Mouse (Mus musculus): ENCODE measurements at regions not wholly inside any gene's neighbourhood (a gene's known extent, or its start where the extent isn't known, plus 50 kb on each side); places are given as distances from the start of the nearest gene placed in this dataset.
A peak's percentile ranks its signal among the peaks of the same experiment; 100 is the strongest.
"Not testable (repeated sequence)": the region's sequence is repeated elsewhere in the genome, so short reads cannot be mapped to it uniquely, and the experiment has no call there.

- Histone ChIP-seq H3K9me3 (replicated peaks) (no peaks in the 10 kb centered on the region), H3K4me3 (no peak overlapping the region), H3K27me3 (ENCODE audit: low read depth, poor library complexity, severe bottlenecking) (no peaks in the 10 kb centered on the region), H3K27ac (replicated peaks) (peak overlapping the region; percentile 42; the same call in 1 of the 2 replicates), H3K4me1 (peaks cover 10% of the 10 kb centered on the region), H3K36me3 (no peaks in the 10 kb centered on the region)
- WGBS = 61% methylated on average over 5 of the region's 5 CpGs
- DNase-seq (ENCODE audit: low spot score) = no peak
These were observed 673.0 kb upstream of the Nr2f1 start for GRCm38 (mm10) chr13:78872582-78872981.

DNA sequence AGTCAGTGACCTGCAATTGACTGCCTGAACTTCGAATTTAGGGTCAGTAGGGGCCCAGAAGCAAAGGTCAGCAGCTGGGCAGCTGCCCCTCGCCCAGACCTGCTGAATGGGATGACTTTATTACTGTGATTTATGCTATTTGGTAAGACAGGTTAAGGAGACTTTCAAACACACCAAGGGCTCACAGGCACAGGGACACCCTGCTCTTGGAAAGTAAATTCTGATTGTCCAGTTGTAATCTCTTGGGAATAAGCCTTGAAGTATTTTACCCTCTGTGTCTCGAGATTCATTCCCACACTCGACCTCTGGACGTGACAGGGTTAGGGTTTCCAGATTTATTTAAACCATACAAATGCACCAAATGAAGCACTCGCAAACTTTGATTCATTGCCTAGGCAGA is 672.4 kb upstream of the Nr2f1 start:
- H3K4me1 ChIP-seq = peaks cover 10% of the 10 kb centered on the region

DNA sequence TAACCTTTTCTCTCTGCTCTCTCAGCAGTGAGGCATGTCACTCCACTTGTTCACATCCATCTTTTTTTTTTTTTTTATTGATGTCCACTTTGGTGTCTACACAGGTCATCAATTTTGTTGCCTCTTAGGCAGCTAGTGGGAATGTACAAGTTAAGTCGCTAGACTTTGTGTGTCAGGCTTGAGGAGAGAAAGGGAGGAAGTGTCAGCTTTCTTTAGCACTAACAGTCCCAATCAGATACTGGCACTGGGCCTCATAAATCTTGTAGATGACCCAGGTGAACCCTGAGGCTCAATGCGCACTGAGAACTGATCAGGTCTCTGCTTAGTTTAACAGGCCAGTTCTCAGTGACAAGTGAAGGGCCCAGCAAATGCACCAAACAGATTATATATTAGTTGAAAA is 671.7 kb upstream of the Nr2f1 start:
- H3K4me1 ChIP-seq = peaks cover 10% of the 10 kb centered on the region
- no peak for DNase-seq (ENCODE audit: low spot score)
- no peaks in the 10 kb centered on the region for H3K27me3 ChIP-seq (ENCODE audit: low read depth, poor library complexity, severe bottlenecking)
- no peak overlapping the region for H3K4me3 ChIP-seq
- no peaks in the 10 kb centered on the region for H3K36me3 ChIP-seq
- H3K27ac ChIP-seq (replicated peaks) = no peak overlapping the region
- 76% methylated on average over 2 of the region's 2 CpGs for WGBS
- H3K9me3 ChIP-seq (replicated peaks) = no peaks in the 10 kb centered on the region

More for the DNA sequence above, 672.4 kb upstream of the Nr2f1 start:
- Histone ChIP-seq H3K9me3 (replicated peaks) (no peaks in the 10 kb centered on the region), H3K27ac (replicated peaks) (no peak overlapping the region), H3K4me3 (no peak overlapping the region), H3K27me3 (ENCODE audit: low read depth, poor library complexity, severe bottlenecking) (no peaks in the 10 kb centered on the region), H3K36me3 (no peaks in the 10 kb centered on the region)
- 45% methylated on average over 6 of the region's 6 CpGs for WGBS
- DNase-seq (ENCODE audit: low spot score) = no peak

DNA sequence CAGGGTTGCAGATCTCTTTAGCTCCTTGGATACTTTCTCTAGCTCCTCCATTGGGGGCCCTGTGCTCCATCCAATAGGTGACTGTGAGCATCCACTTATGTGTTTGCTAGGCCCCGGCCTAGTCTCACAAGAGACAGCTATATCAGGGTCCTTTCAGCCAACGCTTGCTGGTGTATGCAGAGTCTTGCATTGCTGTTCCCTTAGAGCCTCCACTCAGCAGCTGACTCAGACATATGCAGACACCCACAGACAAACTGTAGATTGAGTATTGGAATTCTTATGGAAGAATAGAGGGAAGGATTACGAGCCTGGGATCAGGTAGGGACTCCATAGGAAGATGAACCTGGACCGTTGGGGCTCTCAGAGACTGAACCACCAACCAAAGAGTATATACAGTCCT is 624.8 kb upstream of the Nr2f1 start:
- not testable (repeated sequence) for H3K4me3 ChIP-seq; DNase-seq (ENCODE audit: low spot score); H3K9me3 ChIP-seq (replicated peaks); H3K4me1 ChIP-seq; H3K27ac ChIP-seq (replicated peaks); H3K27me3 ChIP-seq (ENCODE audit: low read depth, poor library complexity, severe bottlenecking); H3K36me3 ChIP-seq
- 82% methylated on average over 4 of the region's 4 CpGs for WGBS

- H3K27me3 ChIP-seq (ENCODE audit: low read depth, poor library complexity, severe bottlenecking) = no peaks in the 10 kb centered on the region
- no peak overlapping the region for H3K4me3 ChIP-seq
- no peak for DNase-seq (ENCODE audit: low spot score)
- no peaks in the 10 kb centered on the region for H3K9me3 ChIP-seq (replicated peaks)
- H3K27ac ChIP-seq (replicated peaks) = no peak overlapping the region
- no peaks in the 10 kb centered on the region for H3K36me3 ChIP-seq
- 77% methylated on average over 2 of the region's 2 CpGs for WGBS
- no peaks in the 10 kb centered on the region for H3K4me1 ChIP-seq
These were observed 610.1 kb upstream of the Nr2f1 start for GRCm38 (mm10) chr13:78809656-78810055.

- DNase-seq (ENCODE audit: low spot score) = no peak
- Histone ChIP-seq H3K36me3 (no peaks in the 10 kb centered on the region), H3K27ac (replicated peaks) (no peak overlapping the region), H3K4me3 (no peak overlapping the region), H3K4me1 (no peaks in the 10 kb centered on the region), H3K27me3 (ENCODE audit: low read depth, poor library complexity, severe bottlenecking) (no peaks in the 10 kb centered on the region), H3K9me3 (replicated peaks) (no peaks in the 10 kb centered on the region)
These were observed 603.2 kb upstream of the Nr2f1 start for GRCm38 (mm10) chr13:78802838-78803124.

DNA sequence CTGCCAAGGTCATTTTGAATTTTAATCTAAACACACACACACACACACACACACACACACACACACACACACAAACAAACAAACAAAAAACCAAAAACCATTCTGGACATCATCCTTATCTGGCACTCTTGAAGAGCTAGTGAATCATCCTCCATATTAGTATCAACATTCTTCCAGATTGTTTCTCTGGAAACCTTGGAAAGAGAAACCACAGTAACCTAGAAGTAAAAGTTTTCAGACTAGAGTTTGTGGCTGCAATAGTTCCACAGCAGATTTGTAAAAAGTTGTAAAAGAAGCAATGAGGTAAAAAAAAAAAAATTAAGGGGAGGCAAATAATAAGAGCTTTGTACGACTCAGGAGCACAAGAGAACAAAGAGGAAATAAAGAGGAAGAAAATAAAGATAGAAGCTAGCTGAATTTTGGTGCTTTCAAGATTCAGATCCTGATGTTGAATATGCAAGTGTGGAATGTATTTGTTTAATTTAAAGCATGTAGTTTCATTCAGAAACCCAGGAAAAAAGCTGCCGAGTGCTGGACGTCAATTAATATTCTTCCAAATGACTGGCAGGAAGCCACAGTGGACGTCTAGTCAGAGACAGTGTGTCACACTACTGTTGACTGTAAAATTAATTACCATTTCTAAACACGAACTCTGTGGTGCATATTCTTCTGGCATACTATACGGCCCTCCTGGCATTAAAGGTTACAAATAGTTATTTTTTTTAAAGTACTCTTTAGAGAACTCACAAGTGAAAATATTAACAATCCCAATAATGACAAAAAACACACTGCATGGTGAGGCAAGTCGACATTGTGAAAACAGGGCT is 602.7 kb upstream of the Nr2f1 start:
- Histone ChIP-seq H3K27ac (replicated peaks) (no peak overlapping the region), H3K4me3 (no peak overlapping the region), H3K9me3 (replicated peaks) (no peaks in the 10 kb centered on the region), H3K36me3 (no peaks in the 10 kb centered on the region), H3K27me3 (ENCODE audit: low read depth, poor library complexity, severe bottlenecking) (no peaks in the 10 kb centered on the region), H3K4me1 (no peaks in the 10 kb centered on the region)
- DNase-seq (ENCODE audit: low spot score) = no peak
- WGBS = 82% methylated on average over 7 of the region's 7 CpGs

DNA sequence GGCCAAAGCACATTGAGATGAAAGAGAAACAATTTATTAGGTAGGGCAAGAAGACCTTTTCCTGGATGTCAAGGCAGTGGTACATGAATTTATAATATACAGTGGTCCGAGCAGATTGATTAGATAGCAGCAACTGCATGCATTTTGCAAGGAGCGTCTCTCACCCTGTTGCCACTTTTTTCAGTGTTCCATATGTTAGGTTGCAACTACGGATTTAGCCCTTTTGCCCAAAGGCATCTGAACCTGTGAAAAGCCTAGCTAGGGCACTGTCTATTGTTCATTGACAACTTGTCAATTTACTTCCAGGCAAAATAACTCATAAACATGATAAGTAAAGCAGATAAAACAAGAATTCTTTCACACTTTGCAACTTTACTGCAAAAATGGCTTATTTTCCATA is 600.1 kb upstream of the Nr2f1 start:
- Histone ChIP-seq H3K9me3 (replicated peaks) (no peaks in the 10 kb centered on the region), H3K27ac (replicated peaks) (no peak overlapping the region), H3K4me3 (no peak overlapping the region), H3K4me1 (no peaks in the 10 kb centered on the region), H3K36me3 (no peaks in the 10 kb centered on the region), H3K27me3 (ENCODE audit: low read depth, poor library complexity, severe bottlenecking) (no peaks in the 10 kb centered on the region)
- WGBS = 85% methylated on average over 3 of the region's 3 CpGs
- no peak for DNase-seq (ENCODE audit: low spot score)

GRCm38 (mm10) chr13:78795228-78795627 is 595.7 kb upstream of the Nr2f1 start:
- DNase-seq (ENCODE audit: low spot score) = peak; percentile 17
- Histone ChIP-seq H3K27me3 (ENCODE audit: low read depth, poor library complexity, severe bottlenecking) (no peaks in the 10 kb centered on the region), H3K9me3 (replicated peaks) (no peaks in the 10 kb centered on the region), H3K27ac (replicated peaks) (no peak overlapping the region), H3K4me1 (no peaks in the 10 kb centered on the region), H3K4me3 (no peak overlapping the region), H3K36me3 (no peaks in the 10 kb centered on the region)

- no peaks in the 10 kb centered on the region for H3K4me1 ChIP-seq
- H3K27me3 ChIP-seq (ENCODE audit: low read depth, poor library complexity, severe bottlenecking) = no peaks in the 10 kb centered on the region
- H3K4me3 ChIP-seq = no peak overlapping the region
- 86% methylated on average over 2 of the region's 2 CpGs for WGBS
- DNase-seq (ENCODE audit: low spot score) = no peak
- no peaks in the 10 kb centered on the region for H3K36me3 ChIP-seq
- H3K27ac ChIP-seq (replicated peaks) = no peak overlapping the region
- no peaks in the 10 kb centered on the region for H3K9me3 ChIP-seq (replicated peaks)
These were observed 584.7 kb upstream of the Nr2f1 start for GRCm38 (mm10) chr13:78784285-78784684.

DNA sequence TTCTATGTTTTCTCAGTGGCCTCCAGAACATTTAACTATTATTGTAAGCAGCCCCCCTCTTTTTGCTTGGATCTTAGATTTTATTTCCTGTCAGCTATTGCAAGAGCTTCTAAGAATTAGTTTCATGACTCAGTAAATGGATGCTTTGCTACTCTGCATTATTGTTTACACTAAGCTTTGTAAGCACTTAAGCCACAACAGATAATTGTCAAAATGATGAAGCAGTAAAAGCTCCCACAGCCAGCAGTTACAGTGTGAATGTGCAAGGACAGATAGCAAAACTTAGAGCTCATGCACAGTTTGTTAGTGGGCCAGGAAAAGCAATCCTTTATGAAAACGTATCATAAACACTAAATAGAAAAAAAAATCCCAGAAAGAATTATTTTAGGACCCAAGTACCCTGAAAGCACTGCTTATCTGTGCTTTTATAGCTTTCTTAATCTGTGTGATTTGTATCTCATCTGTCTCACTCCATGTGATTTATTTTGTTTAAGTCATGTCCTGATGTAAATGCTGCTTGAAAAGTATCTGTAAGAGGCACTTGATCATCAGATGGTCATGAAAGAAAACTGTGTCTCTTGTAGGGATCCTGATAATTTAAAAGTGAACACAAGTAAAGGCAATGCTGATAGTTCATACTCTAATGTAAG is 584.2 kb upstream of the Nr2f1 start:
- no peak for DNase-seq (ENCODE audit: low spot score)
- Histone ChIP-seq H3K4me1 (no peaks in the 10 kb centered on the region), H3K27me3 (ENCODE audit: low read depth, poor library complexity, severe bottlenecking) (no peaks in the 10 kb centered on the region), H3K4me3 (no peak overlapping the region), H3K9me3 (replicated peaks) (no peaks in the 10 kb centered on the region), H3K27ac (replicated peaks) (no peak overlapping the region), H3K36me3 (no peaks in the 10 kb centered on the region)
- 86% methylated on average over 1 of the region's 1 CpGs for WGBS

All from midbrain, embryonic 10.5 days (tissue).